Mouse (Mus musculus): ENCODE measurements around the gene Mtmr3.

GRCm38 (mm10) chr11:4506486-4506885 lies 88.2 kb downstream of the Mtmr3 start:
- TF ChIP-seq CTCF (IDR thresholded peaks at IDR 0.05; ENCODE audit: borderline replicate concordance, extremely low read depth, insufficient read depth, insufficient read length) (no peak), POLR2A (IDR thresholded peaks at IDR 0.05; ENCODE audit: borderline replicate concordance, extremely low read depth, insufficient read depth, insufficient read length, poor library complexity, severe bottlenecking) (no peak)

Data from brain, embryonic 14.5 days (tissue).